Mouse (Mus musculus) frontal cortex, postnatal 14 days (tissue): ENCODE measurements around the gene AA986860.

Source experiments
- DNase-seq, 2 experiments: peaks; one replicate each; pipeline ENCODE4 v3.0.0; 2022; ENCODE audit warnings: low spot score in 2 of 2

Gene AA986860

GRCm38 (mm10) chr1:130775691-130776331 lies 44.0 kb downstream of the AA986860 start:
- no peak for DNase-seq

- no peak for DNase-seq
These were observed 44.9 kb downstream of the AA986860 start for GRCm38 (mm10) chr1:130776645-130777044.

GRCm38 (mm10) chr1:130779867-130780266 lies 48.1 kb downstream of the AA986860 start:
- no peak for DNase-seq

GRCm38 (mm10) chr1:130784054-130784453 lies 52.3 kb downstream of the AA986860 start:
- no peak for DNase-seq

GRCm38 (mm10) chr1:130787001-130787400 lies 55.2 kb downstream of the AA986860 start:
- DNase-seq = no peak

- no peak for DNase-seq
These were observed 58.0 kb downstream of the AA986860 start for GRCm38 (mm10) chr1:130789512-130790451.
